22 mouse cellular contexts compared by ENCODE assay signal in genomic region chr3:125660884-125661532, GRCm38 (mm10).
"Had no signal": no experiment of that assay in that cellular context is flagged by ENCODE, and none has a peak within 500 bp of the region (broad histone marks: within the 10 kb centered on the region; RNA-seq: fewer than 3 reads in every experiment).

No protein-coding gene starts in this region.

- H3K27me3 ChIP-seq: limb, embryonic 12.5 days; limb, embryonic 15.5 days; liver, embryonic 13.5 days; lung, embryonic 15.5 days; megakaryocyte, embryonic 14.5 days; neural tube, embryonic 12.5 days; neural tube, embryonic 15.5 days had no signal

- H3K4me1 ChIP-seq: limb, embryonic 12.5 days; limb, embryonic 15.5 days; liver, embryonic 13.5 days; lung, embryonic 15.5 days; megakaryocyte, embryonic 14.5 days; neural tube, embryonic 12.5 days; neural tube, embryonic 15.5 days had no signal

- H3K9ac ChIP-seq: limb, embryonic 12.5 days; limb, embryonic 15.5 days; liver, embryonic 13.5 days; lung, embryonic 15.5 days; neural tube, embryonic 12.5 days; neural tube, embryonic 15.5 days had no signal

- H3K27ac ChIP-seq: kidney, postnatal 0 days; layer of hippocampus, adult 2 months; limb, embryonic 12.5 days; limb, embryonic 15.5 days; liver, embryonic 13.5 days; lung, embryonic 15.5 days; midbrain, embryonic 10.5 days; neural tube, embryonic 12.5 days; neural tube, embryonic 15.5 days; stomach, postnatal 0 days had no signal

- DNase-seq: kidney, adult 2 months; kidney, postnatal 25 days; layer of hippocampus, adult 9-11 months; layer of hippocampus, postnatal 36 days; left cerebral cortex, postnatal 4 days; liver, embryonic 13.5 days; lung, postnatal 10 days; lung, postnatal 36 days; right cerebral cortex, adult 18-20 months; thymus, adult 2 months; thymus, postnatal 14 days; thymus, postnatal 4 days had no signal

- H3K36me3 ChIP-seq: limb, embryonic 12.5 days; limb, embryonic 15.5 days; liver, embryonic 13.5 days; lung, embryonic 15.5 days; midbrain, embryonic 10.5 days; neural tube, embryonic 12.5 days; neural tube, embryonic 15.5 days had no signal

- H3K9me3 ChIP-seq: limb, embryonic 12.5 days; limb, embryonic 15.5 days; liver, embryonic 13.5 days; lung, embryonic 15.5 days; megakaryocyte, embryonic 14.5 days; midbrain, embryonic 10.5 days; neural tube, embryonic 12.5 days; neural tube, embryonic 15.5 days had no signal

- H3K4me3 ChIP-seq: layer of hippocampus, adult 2 months; limb, embryonic 12.5 days; limb, embryonic 15.5 days; liver, embryonic 13.5 days; lung, embryonic 15.5 days; megakaryocyte, embryonic 14.5 days; midbrain, embryonic 10.5 days; neural tube, embryonic 12.5 days; neural tube, embryonic 15.5 days had no signal

- H3K4me2 ChIP-seq: limb, embryonic 12.5 days; limb, embryonic 15.5 days; liver, embryonic 13.5 days; lung, embryonic 15.5 days; neural tube, embryonic 12.5 days; neural tube, embryonic 15.5 days had no signal
